Comparison of ENCODE assay signal across 26 mouse cellular contexts in genomic region chr11:49232781-49233180, GRCm38 (mm10). TPM values are rescaled to one million over a fixed set of nuclear protein-coding genes. Genes with fewer than 3 reads are reported as not detected.
A peak's percentile ranks its signal among the peaks of the same experiment; 100 is the strongest.
DNase-seq lines count a peak whose midpoint lies in the region; ATAC-seq and TF ChIP-seq lines count a peak whose summit lies in the region.
"Had no signal": no experiment of that assay in that cellular context is flagged by ENCODE, and none has a peak within 500 bp of the region (broad histone marks: within the 10 kb centered on the region; RNA-seq: fewer than 3 reads in every experiment).

No protein-coding gene starts in this region.

- no peak overlapping the region for H3K9ac ChIP-seq in embryonic facial prominence, embryonic 13.5 days
- no peak overlapping the region for H3K9ac ChIP-seq in liver, embryonic 11.5 days (ENCODE audit: low read depth, low read length)
- H3K9ac ChIP-seq in intestine, postnatal 0 days (ENCODE audit: low read depth, low read length): no peak overlapping the region
- H3K9ac ChIP-seq: heart, embryonic 12.5 days; hindbrain, embryonic 14.5 days had no signal

- peak overlapping the region; percentile 58 for H3K27ac ChIP-seq in embryonic facial prominence, embryonic 13.5 days
- no peak overlapping the region for H3K27ac ChIP-seq in embryonic facial prominence, embryonic 10.5 days (replicated peaks)
- no peak overlapping the region for H3K27ac ChIP-seq in liver, embryonic 11.5 days (ENCODE audit: low read depth, low read length)
- H3K27ac ChIP-seq in intestine, postnatal 0 days (ENCODE audit: low read depth, low read length): no peak overlapping the region
- H3K27ac ChIP-seq: gastrocnemius, adult 2 months; hindbrain, embryonic 10.5 days; hindbrain, embryonic 14.5 days had no signal

- no peaks in the 10 kb centered on the region for H3K36me3 ChIP-seq in embryonic facial prominence, embryonic 13.5 days
- H3K36me3 ChIP-seq in embryonic facial prominence, embryonic 10.5 days (replicated peaks): no peaks in the 10 kb centered on the region
- H3K36me3 ChIP-seq in liver, embryonic 11.5 days (ENCODE audit: control insufficient read depth, insufficient read depth, low read length): no peaks in the 10 kb centered on the region
- no peaks in the 10 kb centered on the region for H3K36me3 ChIP-seq in intestine, postnatal 0 days (ENCODE audit: control insufficient read depth, insufficient read depth)
- H3K36me3 ChIP-seq: heart, embryonic 12.5 days; hindbrain, embryonic 10.5 days had no signal

- WGBS in embryonic facial prominence, embryonic 13.5 days: 42% methylated on average over 3 of the region's 3 CpGs
- WGBS in embryonic facial prominence, embryonic 10.5 days: 74% methylated on average over 3 of the region's 3 CpGs
- 85% methylated on average over 3 of the region's 3 CpGs for WGBS in liver, embryonic 11.5 days
- WGBS in intestine, postnatal 0 days: 86% methylated on average over 3 of the region's 3 CpGs

- no peak overlapping the region for H3K4me2 ChIP-seq in embryonic facial prominence, embryonic 13.5 days
- no peak overlapping the region for H3K4me2 ChIP-seq in liver, embryonic 11.5 days
- H3K4me2 ChIP-seq in intestine, postnatal 0 days (replicated peaks; ENCODE audit: low read depth): no peak overlapping the region
- H3K4me2 ChIP-seq: heart, embryonic 12.5 days; hindbrain, embryonic 14.5 days had no signal

- H3K27me3 ChIP-seq in embryonic facial prominence, embryonic 13.5 days: no peaks in the 10 kb centered on the region
- no peaks in the 10 kb centered on the region for H3K27me3 ChIP-seq in embryonic facial prominence, embryonic 10.5 days (replicated peaks; ENCODE audit: low read depth, poor library complexity, severe bottlenecking)
- H3K27me3 ChIP-seq in liver, embryonic 11.5 days (replicated peaks; ENCODE audit: control insufficient read depth, insufficient read depth, low read length): no peaks in the 10 kb centered on the region
- H3K27me3 ChIP-seq in intestine, postnatal 0 days (replicated peaks; ENCODE audit: control insufficient read depth, insufficient read depth, low read length): no peaks in the 10 kb centered on the region
- H3K27me3 ChIP-seq: heart, embryonic 12.5 days; Patski had no signal

- H3K4me3 ChIP-seq in embryonic facial prominence, embryonic 13.5 days: no peak overlapping the region
- H3K4me3 ChIP-seq in embryonic facial prominence, embryonic 10.5 days: no peak overlapping the region
- no peak overlapping the region for H3K4me3 ChIP-seq in liver, embryonic 11.5 days (ENCODE audit: low read depth, low read length)
- no peak overlapping the region for H3K4me3 ChIP-seq in intestine, postnatal 0 days (ENCODE audit: low read depth, low read length)
- H3K4me3 ChIP-seq: gastrocnemius, adult 2 months; heart, embryonic 12.5 days; hindbrain, embryonic 10.5 days had no signal

- no peak for ATAC-seq in embryonic facial prominence, embryonic 13.5 days (ENCODE audit: insufficient number of reproducible peaks, insufficient read depth, low FRiP score, low TSS enrichment, low read depth)
- no peak for ATAC-seq in liver, embryonic 11.5 days (replicated peaks; ENCODE audit: low FRiP score)
- ATAC-seq in intestine, postnatal 0 days: no peak
- ATAC-seq: forebrain, embryonic 14.5 days; Patski had no signal

- no peak for DNase-seq in embryonic facial prominence, embryonic 10.5 days (ENCODE audit: low spot score)
- DNase-seq in left cerebral cortex, postnatal 14 days (ENCODE audit: low spot score in 2 of 2): peak; percentile 32 to 38
- no peak for DNase-seq in left cerebral cortex, postnatal 4 days
- DNase-seq in right cerebral cortex, postnatal 25 days: peak; percentile 32
- DNase-seq in right cerebral cortex, postnatal 4 days: no peak
- no peak for DNase-seq in liver, embryonic 11.5 days (ENCODE audit: low spot score)
- DNase-seq: adrenal gland, adult 2 months; adrenal gland, postnatal 25 days; cerebellum, adult 2 months; cerebellum, postnatal 10 days; gastrocnemius, adult 2 months; gastrocnemius, postnatal 25 days had no signal

- intact Hi-C loops in left cerebral cortex, postnatal 14 days (cut with DNase I): no loop called here
- intact Hi-C loops in left cerebral cortex, postnatal 4 days (cut with DNase I): no loop called here

- peaks cover 5% of the 10 kb centered on the region for H3K4me1 ChIP-seq in embryonic facial prominence, embryonic 13.5 days
- no peaks in the 10 kb centered on the region for H3K4me1 ChIP-seq in embryonic facial prominence, embryonic 10.5 days
- H3K4me1 ChIP-seq in liver, embryonic 11.5 days (replicated peaks; ENCODE audit: control insufficient read depth, insufficient read depth, low read length): no peaks in the 10 kb centered on the region
- H3K4me1 ChIP-seq in intestine, postnatal 0 days (replicated peaks; ENCODE audit: control insufficient read depth, insufficient read depth, low read length): no peaks in the 10 kb centered on the region
- H3K4me1 ChIP-seq: heart, embryonic 12.5 days; hindbrain, embryonic 10.5 days had no signal

- no peak for TF ChIP-seq CTCF in intestine, postnatal 0 days (IDR thresholded peaks at IDR 0.05; ENCODE audit: low read depth)

- H3K9me3 ChIP-seq in embryonic facial prominence, embryonic 13.5 days: no peaks in the 10 kb centered on the region
- H3K9me3 ChIP-seq in embryonic facial prominence, embryonic 10.5 days: no peaks in the 10 kb centered on the region
- no peaks in the 10 kb centered on the region for H3K9me3 ChIP-seq in liver, embryonic 11.5 days (ENCODE audit: control insufficient read depth, low read length)
- no peaks in the 10 kb centered on the region for H3K9me3 ChIP-seq in intestine, postnatal 0 days (ENCODE audit: control insufficient read depth)
- H3K9me3 ChIP-seq: heart, embryonic 12.5 days; hindbrain, embryonic 10.5 days had no signal

RNA-seq across cellular contexts. Expression of gene Mgat1, which starts 11.2 kb away (rescaled TPM):
- polyA plus RNA-seq in embryonic facial prominence, embryonic 13.5 days (2015; fragmentation: Nextera tagmentation; extraction: Ambion mirVana): 53.5 and 56.7 TPM in 2 replicates
- 34.8 and 40.3 TPM in 2 replicates for polyA plus RNA-seq in embryonic facial prominence, embryonic 10.5 days (2016; fragmentation: Nextera tagmentation; extraction: Ambion mirVana)
- total RNA-seq in left cerebral cortex, postnatal 14 days (2021): 10 to 100 TPM; 57.8 to 72.4 TPM
- total RNA-seq in left cerebral cortex, postnatal 4 days (2021): 10 to 100 TPM; 54.4 to 58.7 TPM
- 41.7 and 43.3 TPM in 2 replicates for polyA plus RNA-seq in liver, embryonic 11.5 days (2014; fragmentation: Nextera tagmentation; extraction: Ambion mirVana)
- polyA plus RNA-seq in intestine, postnatal 0 days (2015; fragmentation: Nextera tagmentation; extraction: Ambion mirVana): 59.0 and 62.2 TPM in 2 replicates

RNA-seq across cellular contexts. Expression of gene Zfp62, which starts 29.7 kb away (rescaled TPM):
- 41.7 and 46.5 TPM in 2 replicates for polyA plus RNA-seq in embryonic facial prominence, embryonic 13.5 days (2015; fragmentation: Nextera tagmentation; extraction: Ambion mirVana)
- 46.8 and 50.0 TPM in 2 replicates for polyA plus RNA-seq in embryonic facial prominence, embryonic 10.5 days (2016; fragmentation: Nextera tagmentation; extraction: Ambion mirVana)
- total RNA-seq in left cerebral cortex, postnatal 14 days (2021): 10 to 100 TPM; 36.9 to 39.5 TPM
- total RNA-seq in left cerebral cortex, postnatal 4 days (2021): 10 to 100 TPM; 47.3 to 50.4 TPM
- polyA plus RNA-seq in liver, embryonic 11.5 days (2014; fragmentation: Nextera tagmentation; extraction: Ambion mirVana): 30.9 and 32.2 TPM in 2 replicates
- 8.4 TPM in 2 replicates for polyA plus RNA-seq in intestine, postnatal 0 days (2015; fragmentation: Nextera tagmentation; extraction: Ambion mirVana)

RNA-seq across cellular contexts. Expression of gene Olfr1393, which starts 45.3 kb away (rescaled TPM):
- not detected in 2 replicates for polyA plus RNA-seq in embryonic facial prominence, embryonic 13.5 days (2015; fragmentation: Nextera tagmentation; extraction: Ambion mirVana)
- 0.10 TPM in 1 of 2 replicates, not detected in the other for polyA plus RNA-seq in embryonic facial prominence, embryonic 10.5 days (2016; fragmentation: Nextera tagmentation; extraction: Ambion mirVana)
- under 1 TPM in 1 of 2 experiments, not detected in 1; 0.13 TPM for total RNA-seq in left cerebral cortex, postnatal 14 days (2021)
- total RNA-seq in left cerebral cortex, postnatal 4 days (2021): under 1 TPM in 1 of 2 experiments, not detected in 1; 0.48 TPM
- polyA plus RNA-seq in liver, embryonic 11.5 days (2014; fragmentation: Nextera tagmentation; extraction: Ambion mirVana): 0.13 TPM in 1 of 2 replicates, not detected in the other
- polyA plus RNA-seq in intestine, postnatal 0 days (2015; fragmentation: Nextera tagmentation; extraction: Ambion mirVana): 0.16 TPM in 1 of 2 replicates, not detected in the other
- total RNA-seq: adrenal gland, postnatal 25 days; gastrocnemius, adult 2 months; granulocyte monocyte progenitor cell, adult 5-6 weeks; MEL had no signal
- polyA plus RNA-seq: adrenal gland, adult 2 months; C2C12; embryonic facial prominence, embryonic 11.5 days; forebrain, embryonic 14.5 days; hindbrain, embryonic 10.5 days; hindbrain, embryonic 14.5 days had no signal

RNA-seq across cellular contexts. Expression of gene Btnl9, which starts 45.8 kb away (rescaled TPM):
- polyA plus RNA-seq in embryonic facial prominence, embryonic 13.5 days (2015; fragmentation: Nextera tagmentation; extraction: Ambion mirVana): 0.51 and 0.81 TPM in 2 replicates
- polyA plus RNA-seq in embryonic facial prominence, embryonic 10.5 days (2016; fragmentation: Nextera tagmentation; extraction: Ambion mirVana): 0.23 and 0.31 TPM in 2 replicates
- total RNA-seq in left cerebral cortex, postnatal 14 days (2021): under 1 TPM; 0.17 to 0.22 TPM
- under 1 TPM; 0.40 to 0.70 TPM for total RNA-seq in left cerebral cortex, postnatal 4 days (2021)
- polyA plus RNA-seq in liver, embryonic 11.5 days (2014; fragmentation: Nextera tagmentation; extraction: Ambion mirVana): 2.0 and 2.2 TPM in 2 replicates
- polyA plus RNA-seq in intestine, postnatal 0 days (2015; fragmentation: Nextera tagmentation; extraction: Ambion mirVana): 0.75 and 0.86 TPM in 2 replicates
- total RNA-seq: MEL had no signal
- polyA plus RNA-seq: C2C12; cerebellum, adult 2 months; forebrain, embryonic 14.5 days; hindbrain, embryonic 10.5 days; Patski had no signal

RNA-seq across cellular contexts. Expression of gene Olfr1392, which starts 52.3 kb away (rescaled TPM):
- not detected in 2 replicates for polyA plus RNA-seq in embryonic facial prominence, embryonic 13.5 days (2015; fragmentation: Nextera tagmentation; extraction: Ambion mirVana)
- 0.06 TPM in 1 of 2 replicates, not detected in the other for polyA plus RNA-seq in embryonic facial prominence, embryonic 10.5 days (2016; fragmentation: Nextera tagmentation; extraction: Ambion mirVana)
- under 1 TPM in 1 of 2 experiments, not detected in 1; 0.19 TPM for total RNA-seq in left cerebral cortex, postnatal 14 days (2021)
- under 1 TPM in 1 of 2 experiments, not detected in 1; 0.34 TPM for total RNA-seq in left cerebral cortex, postnatal 4 days (2021)
- not detected in 2 replicates for polyA plus RNA-seq in liver, embryonic 11.5 days (2014; fragmentation: Nextera tagmentation; extraction: Ambion mirVana)
- 0.08 TPM in 1 of 2 replicates, not detected in the other for polyA plus RNA-seq in intestine, postnatal 0 days (2015; fragmentation: Nextera tagmentation; extraction: Ambion mirVana)
- total RNA-seq: adrenal gland, adult 2 months; adrenal gland, postnatal 25 days; gastrocnemius, adult 2 months; gastrocnemius, postnatal 25 days; granulocyte monocyte progenitor cell, adult 5-6 weeks; heart, adult 8-10 months; heart, postnatal 25 days; MEL had no signal
- polyA plus RNA-seq: C2C12; embryonic facial prominence, embryonic 11.5 days; forebrain, embryonic 14.5 days; heart, embryonic 12.5 days; heart, embryonic 16.5 days; hindbrain, embryonic 14.5 days had no signal

Comparison
In these comparisons a context has a peak if more than half of its experiments do, and no peak if none do; other contexts are left out.
1. DNase-seq: peak in left cerebral cortex, postnatal 14 days (2 of 2) and right cerebral cortex, postnatal 25 days (single experiment); none in embryonic facial prominence, embryonic 10.5 days (single experiment), left cerebral cortex, postnatal 4 days (single experiment), right cerebral cortex, postnatal 4 days (single experiment) and liver, embryonic 11.5 days (single experiment).